Comparison of ENCODE assay signal across 30 mouse cellular contexts in the genomic region with DNA sequence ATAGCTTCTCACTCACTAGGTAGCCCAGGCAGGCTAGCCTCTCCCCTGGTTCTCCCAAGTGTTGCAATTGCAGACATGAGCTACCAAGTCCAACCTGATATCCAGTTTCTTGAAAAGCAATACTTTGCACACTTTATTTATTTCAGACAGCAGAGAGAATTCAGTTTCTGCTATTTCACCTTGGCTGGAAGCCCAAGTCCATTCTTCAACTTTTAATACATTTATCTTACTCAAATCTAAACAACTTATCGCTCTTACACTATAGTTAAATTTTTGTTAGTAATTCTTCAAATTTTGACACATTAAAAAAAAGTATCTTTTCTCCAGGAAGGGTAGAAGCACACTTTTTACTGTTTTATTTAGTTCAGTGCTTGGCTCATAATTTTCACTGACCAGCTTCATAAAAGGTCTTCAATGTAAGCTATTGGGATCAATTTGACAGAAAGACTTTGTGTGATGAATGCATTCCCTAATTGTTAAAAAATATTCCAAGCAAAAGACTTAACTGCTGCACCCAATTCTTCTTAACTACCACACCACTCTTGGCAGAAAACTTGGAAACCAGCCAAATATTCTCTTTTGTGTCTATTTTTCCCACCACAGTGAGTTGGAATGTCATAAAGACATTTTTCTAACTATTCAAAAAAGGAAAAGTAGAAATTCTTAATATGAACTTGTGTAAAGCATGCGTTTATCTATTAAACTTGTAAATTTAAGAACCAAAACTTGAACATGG. TPM values are rescaled to one million over a fixed set of nuclear protein-coding genes. Genes with fewer than 3 reads are reported as not detected.
DNase-seq lines count a peak whose midpoint lies in the region; ATAC-seq and TF ChIP-seq lines count a peak whose summit lies in the region.
"Had no signal": no experiment of that assay in that cellular context is flagged by ENCODE, and none has a peak within 500 bp of the region (broad histone marks: within the 10 kb centered on the region; RNA-seq: fewer than 3 reads in every experiment).

No protein-coding gene starts in this region.

- peak; percentile 53 for DNase-seq in intestine, embryonic 14.5 days (ENCODE audit: low spot score)
- DNase-seq in midbrain, embryonic 14.5 days: peak; percentile 33
- DNase-seq in NIH3T3 (ENCODE audit: low read depth): peak; percentile 75
- peak; percentile 47 for DNase-seq in retina, postnatal 1 day
- DNase-seq in layer of hippocampus, postnatal 25 days (ENCODE audit: extremely low spot score in 1 of 2, low spot score in 1 of 2): no peak
- DNase-seq: adrenal gland, postnatal 10 days; B cell, adult 2 months; cerebellum, adult 11 months; cerebellum, adult 9-10 months; cerebellum, postnatal 36 days; gastrocnemius, postnatal 14 days; heart, postnatal 14 days; kidney, postnatal 4 days; layer of hippocampus, postnatal 36 days; left cerebral cortex, postnatal 4 days; liver; lung, postnatal 36 days; thymus, adult 18-20 months; thymus, postnatal 36 days had no signal

- H3K27ac ChIP-seq in intestine, embryonic 14.5 days (ENCODE audit: low read depth): no peak overlapping the region
- H3K27ac ChIP-seq in intestine, postnatal 0 days (ENCODE audit: low read depth, low read length): no peak overlapping the region
- H3K27ac ChIP-seq in midbrain, embryonic 14.5 days (replicated peaks; ENCODE audit: low read depth, low read length): no peak overlapping the region
- H3K27ac ChIP-seq in midbrain, embryonic 16.5 days (ENCODE audit: low read length): no peak overlapping the region
- H3K27ac ChIP-seq: embryonic facial prominence, embryonic 12.5 days; hindbrain, embryonic 10.5 days; hindbrain, postnatal 0 days; liver, embryonic 15.5 days; neural tube, embryonic 15.5 days; stomach, embryonic 15.5 days had no signal

- WGBS in intestine, embryonic 14.5 days: 41% methylated on average over 2 of the region's 2 CpGs
- 62% methylated on average over 2 of the region's 2 CpGs for WGBS in intestine, postnatal 0 days
- WGBS in midbrain, embryonic 14.5 days: 86% methylated on average over 2 of the region's 2 CpGs
- WGBS in midbrain, embryonic 16.5 days: 91% methylated on average over 2 of the region's 2 CpGs

- no peak overlapping the region for H3K4me3 ChIP-seq in intestine, embryonic 14.5 days (ENCODE audit: low read depth, low read length)
- H3K4me3 ChIP-seq in intestine, postnatal 0 days (ENCODE audit: low read depth, low read length): no peak overlapping the region
- H3K4me3 ChIP-seq in midbrain, embryonic 14.5 days (replicated peaks; ENCODE audit: low read depth, low read length): no peak overlapping the region
- H3K4me3 ChIP-seq in midbrain, embryonic 16.5 days (ENCODE audit: low read depth, low read length): no peak overlapping the region
- H3K4me3 ChIP-seq: embryonic facial prominence, embryonic 12.5 days; erythroblast, embryonic 14.5 days; hindbrain, embryonic 10.5 days; liver, embryonic 15.5 days; neural tube, embryonic 15.5 days; stomach, embryonic 15.5 days had no signal

- no peak overlapping the region for H3K9ac ChIP-seq in intestine, embryonic 14.5 days (ENCODE audit: low read length)
- H3K9ac ChIP-seq in intestine, postnatal 0 days (ENCODE audit: low read depth, low read length): no peak overlapping the region
- H3K9ac ChIP-seq in midbrain, embryonic 14.5 days (replicated peaks; ENCODE audit: low read length): no peak overlapping the region
- no peak overlapping the region for H3K9ac ChIP-seq in midbrain, embryonic 16.5 days (ENCODE audit: low read depth, low read length)
- H3K9ac ChIP-seq: embryonic facial prominence, embryonic 12.5 days; liver, embryonic 15.5 days; neural tube, embryonic 15.5 days; stomach, embryonic 15.5 days had no signal

- H3K36me3 ChIP-seq in intestine, embryonic 14.5 days (ENCODE audit: control insufficient read depth, insufficient read depth, low read length): no peaks in the 10 kb centered on the region
- no peaks in the 10 kb centered on the region for H3K36me3 ChIP-seq in intestine, postnatal 0 days (ENCODE audit: control insufficient read depth, insufficient read depth)
- no peaks in the 10 kb centered on the region for H3K36me3 ChIP-seq in midbrain, embryonic 14.5 days (ENCODE audit: control insufficient read depth, insufficient read depth, low read length)
- no peaks in the 10 kb centered on the region for H3K36me3 ChIP-seq in midbrain, embryonic 16.5 days (ENCODE audit: control insufficient read depth, insufficient read depth, low read length)
- H3K36me3 ChIP-seq: embryonic facial prominence, embryonic 12.5 days; hindbrain, embryonic 10.5 days; liver, embryonic 15.5 days; neural tube, embryonic 15.5 days; stomach, embryonic 15.5 days had no signal

- H3K9me3 ChIP-seq in intestine, embryonic 14.5 days (ENCODE audit: control insufficient read depth, low read length): no peaks in the 10 kb centered on the region
- H3K9me3 ChIP-seq in intestine, postnatal 0 days (ENCODE audit: control insufficient read depth): no peaks in the 10 kb centered on the region
- no peaks in the 10 kb centered on the region for H3K9me3 ChIP-seq in midbrain, embryonic 14.5 days (ENCODE audit: control insufficient read depth, low read length)
- no peaks in the 10 kb centered on the region for H3K9me3 ChIP-seq in midbrain, embryonic 16.5 days (replicated peaks; ENCODE audit: control insufficient read depth, low read length, poor library complexity, severe bottlenecking)
- H3K9me3 ChIP-seq: embryonic facial prominence, embryonic 12.5 days; hindbrain, embryonic 10.5 days; liver, embryonic 15.5 days; neural tube, embryonic 15.5 days; stomach, embryonic 15.5 days had no signal

- TF ChIP-seq CTCF in intestine, postnatal 0 days (IDR thresholded peaks at IDR 0.05; ENCODE audit: low read depth): no peak

- peaks cover 3% of the 10 kb centered on the region; the same call in 1 of the 2 replicates for H3K4me1 ChIP-seq in intestine, embryonic 14.5 days (replicated peaks; ENCODE audit: control insufficient read depth, insufficient read depth, low read length)
- no peaks in the 10 kb centered on the region for H3K4me1 ChIP-seq in intestine, postnatal 0 days (replicated peaks; ENCODE audit: control insufficient read depth, insufficient read depth, low read length)
- no peaks in the 10 kb centered on the region for H3K4me1 ChIP-seq in midbrain, embryonic 14.5 days (ENCODE audit: control insufficient read depth, insufficient read depth, low read length)
- H3K4me1 ChIP-seq in midbrain, embryonic 16.5 days (ENCODE audit: control insufficient read depth, insufficient read depth, low read length): no peaks in the 10 kb centered on the region
- H3K4me1 ChIP-seq: embryonic facial prominence, embryonic 12.5 days; hindbrain, embryonic 10.5 days; liver, embryonic 15.5 days; neural tube, embryonic 15.5 days; stomach, embryonic 15.5 days had no signal

- H3K4me2 ChIP-seq in intestine, embryonic 14.5 days (ENCODE audit: low read length): no peak overlapping the region
- H3K4me2 ChIP-seq in intestine, postnatal 0 days (replicated peaks; ENCODE audit: low read depth): no peak overlapping the region
- H3K4me2 ChIP-seq in midbrain, embryonic 14.5 days (ENCODE audit: low read length): no peak overlapping the region
- no peak overlapping the region for H3K4me2 ChIP-seq in midbrain, embryonic 16.5 days (ENCODE audit: low read length)
- H3K4me2 ChIP-seq: embryonic facial prominence, embryonic 12.5 days; liver, embryonic 15.5 days; midbrain, embryonic 11.5 days; neural tube, embryonic 15.5 days; stomach, embryonic 15.5 days had no signal

- no peak for ATAC-seq in intestine, embryonic 14.5 days (replicated peaks; ENCODE audit: low FRiP score, low TSS enrichment, low read depth)
- ATAC-seq in intestine, postnatal 0 days: no peak
- no peak for ATAC-seq in midbrain, embryonic 14.5 days (ENCODE audit: low FRiP score, low TSS enrichment)
- no peak for ATAC-seq in midbrain, embryonic 16.5 days
- ATAC-seq: hindbrain, postnatal 0 days; intestine, embryonic 16.5 days had no signal

- H3K27me3 ChIP-seq in intestine, embryonic 14.5 days (replicated peaks; ENCODE audit: control insufficient read depth, insufficient read depth, low read length): no peaks in the 10 kb centered on the region
- H3K27me3 ChIP-seq in intestine, postnatal 0 days (replicated peaks; ENCODE audit: control insufficient read depth, insufficient read depth, low read length): no peaks in the 10 kb centered on the region
- no peaks in the 10 kb centered on the region for H3K27me3 ChIP-seq in midbrain, embryonic 14.5 days (ENCODE audit: control insufficient read depth, insufficient read depth, low read length)
- H3K27me3 ChIP-seq in midbrain, embryonic 16.5 days (ENCODE audit: control insufficient read depth, insufficient read depth, low read depth, low read length): no peaks in the 10 kb centered on the region
- H3K27me3 ChIP-seq: embryonic facial prominence, embryonic 12.5 days; liver, embryonic 15.5 days; neural tube, embryonic 15.5 days; stomach, embryonic 15.5 days had no signal

RNA-seq across cellular contexts. Expression of a gene that starts 22.6 kb away (rescaled TPM):
- polyA plus RNA-seq in intestine, embryonic 14.5 days (2014; fragmentation: Nextera tagmentation; extraction: Ambion mirVana): 71.1 and 83.6 TPM in 2 replicates
- 19.7 and 22.6 TPM in 2 replicates for polyA plus RNA-seq in intestine, postnatal 0 days (2015; fragmentation: Nextera tagmentation; extraction: Ambion mirVana)
- 92.3 and 122 TPM in 2 replicates for polyA plus RNA-seq in midbrain, embryonic 14.5 days (2014; fragmentation: Nextera tagmentation; extraction: Ambion mirVana)
- 91.2 and 116 TPM in 2 replicates for polyA plus RNA-seq in midbrain, embryonic 16.5 days (2015; fragmentation: Nextera tagmentation; extraction: Ambion mirVana)
- total RNA-seq in layer of hippocampus, postnatal 25 days (2021): 10 to 100 TPM; 53.2 to 69.8 TPM

Comparison
In these comparisons a context has a peak if more than half of its experiments do, and no peak if none do; other contexts are left out.
1. DNase-seq: peak in intestine, embryonic 14.5 days (single experiment), midbrain, embryonic 14.5 days (single experiment), NIH3T3 (single experiment) and retina, postnatal 1 day (single experiment); none in layer of hippocampus, postnatal 25 days (0 of 2).